Mouse (Mus musculus) small intestine, adult 2 months (tissue): ENCODE data around the gene Ltb4r1.

Experiments
- CTCF ChIP-seq: fragments of 200-500 bp; IDR thresholded peaks from 2 replicates; pipeline ENCODE4 v1.5.1; 2012; ENCODE audit warnings: low read depth, mild to moderate bottlenecking, control low read depth, inconsistent platforms, low read length, moderate library complexity, mixed read lengths; ENCODE audit not compliant: insufficient replicate concordance, insufficient read length; ENCODE audit errors: extremely low read depth
- POLR2A ChIP-seq: fragments of 200-500 bp; IDR thresholded peaks from 2 replicates; pipeline ENCODE4 v1.6.1; 2012; ENCODE audit warnings: low read depth, mild to moderate bottlenecking, control low read depth, inconsistent platforms, low read length, moderate library complexity

DNA sequence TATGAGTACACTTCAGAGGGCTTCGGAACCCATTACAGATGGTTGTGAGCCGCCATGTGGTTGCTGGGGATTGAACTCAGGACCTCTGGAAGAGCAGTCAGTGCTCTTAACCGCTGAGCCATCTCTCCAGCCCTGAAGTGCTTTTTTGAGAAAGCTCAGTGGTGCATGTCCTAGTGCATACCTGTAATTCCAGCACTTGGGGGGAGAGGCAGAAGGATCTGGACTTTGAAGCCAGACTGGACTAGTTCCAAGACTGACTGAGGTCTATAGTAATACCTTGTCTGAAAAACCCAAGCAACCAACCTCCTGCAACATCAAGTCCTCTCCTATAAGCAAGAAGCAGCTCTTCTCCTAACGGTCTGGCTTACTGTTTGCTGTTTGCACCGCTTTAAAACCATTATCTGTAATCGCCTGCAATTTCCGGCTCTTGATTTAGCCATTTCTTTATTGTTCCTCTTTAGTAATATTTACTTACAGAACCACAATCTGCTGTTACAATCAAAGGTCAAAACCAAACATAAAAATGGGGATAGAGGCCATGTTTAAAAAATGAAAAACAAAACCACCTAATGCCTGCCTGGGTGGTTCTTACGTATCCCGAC is 28.6 kb upstream of the Ltb4r1 start:
- TF ChIP-seq CTCF (no peak), POLR2A (no peak)
